Mouse (Mus musculus): ENCODE data around the gene Asb6. TPM values are rescaled to one million over a fixed set of nuclear protein-coding genes. Genes with fewer than 3 reads are reported as not detected.
A peak's percentile ranks its signal among the peaks of the same experiment; 100 is the strongest.

Gene Asb6
- total and polyA plus RNA-seq, 3 experiments: 7.8 to 13.6 (median 8.1) TPM

DNA sequence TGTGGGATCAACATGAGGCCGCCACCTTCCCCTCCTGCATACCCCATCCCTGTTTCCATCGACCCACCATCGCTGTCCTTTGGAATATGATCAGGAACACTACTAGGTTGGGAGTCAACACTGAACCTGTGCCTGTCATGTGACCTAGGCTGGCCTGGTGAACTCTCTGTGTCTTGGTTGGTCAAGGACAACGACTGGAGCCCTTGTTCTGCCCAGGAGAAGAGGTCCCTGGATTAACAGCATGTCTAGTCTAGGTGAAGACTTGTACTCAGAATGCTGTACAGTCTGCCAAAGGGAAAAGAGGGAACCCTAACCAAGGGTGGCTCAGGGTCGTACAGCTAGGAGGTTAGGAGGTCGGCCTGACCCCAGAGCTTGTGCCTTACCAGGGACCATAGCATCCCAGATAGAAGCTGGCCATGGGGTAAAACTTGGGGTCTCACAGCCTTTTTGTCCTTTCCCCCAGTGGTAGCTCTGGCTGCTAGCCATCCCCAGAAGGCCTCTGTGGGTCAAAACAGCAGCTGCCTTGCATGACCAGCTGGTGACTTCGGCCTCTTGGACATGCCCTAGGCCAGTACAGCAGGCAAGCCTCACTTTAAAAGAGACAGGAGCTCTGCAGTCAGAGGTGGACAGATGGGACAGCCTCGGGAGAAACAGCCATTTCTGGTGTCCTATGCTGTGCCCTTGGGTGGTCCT lies 56.7 kb downstream of the Asb6 start:
- TF ChIP-seq CTCF (IDR thresholded peaks at IDR 0.05) (no peak), POLR2A (IDR thresholded peaks at IDR 0.05; ENCODE audit: insufficient read depth, low read depth, low read length) (no peak), EP300 (IDR thresholded peaks at IDR 0.05; ENCODE audit: insufficient read depth, low read depth, low read length) (no peak)
- no peak overlapping the region for H3K9ac ChIP-seq (ENCODE audit: low read depth, low read length)
- WGBS: 63% methylated on average over 8 of the region's 8 CpGs
- no peaks in the 10 kb centered on the region for H3K79me2 ChIP-seq (replicated peaks; ENCODE audit: control insufficient read depth, insufficient read depth, low read length)
- peak overlapping the region; percentile 87 for H3K27ac ChIP-seq
- no peak for DNase-seq
- H3K27me3 ChIP-seq (ENCODE audit: control insufficient read depth, insufficient read depth, low read length): no peaks in the 10 kb centered on the region
- H3K36me3 ChIP-seq (ENCODE audit: control insufficient read depth, insufficient read depth, low read length): no peaks in the 10 kb centered on the region; the same call in 1 of the 2 replicates
- H3K4me3 ChIP-seq: no peak overlapping the region
- peaks cover 16% of the 10 kb centered on the region for H3K4me1 ChIP-seq (ENCODE audit: control insufficient read depth, insufficient read depth, low read length)
- intact Hi-C loops (cut with DNase I): loop anchor here (1.0 to 2.0 kb wide), 2 partner anchors 15 to 21 kb away; no protein-coding TSS in a partner anchor

Other genes starting within 250 kb of the Asb6 start
- gene Cstad, start 235.3 kb downstream of the Asb6 start, total RNA-seq (2021): 1 to 10 TPM in 1 of 2 experiments, under 1 TPM in 1; 0.73 to 1.0 TPM
- 0.32 and 0.76 TPM in 2 replicates for gene Cstad, start 235.3 kb downstream of the Asb6 start, polyA plus RNA-seq (2012; rRNA removed)
- 1 to 10 TPM in 1 of 2 experiments, under 1 TPM in 1; 0.52 to 1.3 TPM for gene 1700001O22Rik, start 26.7 kb downstream of the Asb6 start, total RNA-seq (2021)
- 0.73 and 1.1 TPM in 2 replicates for gene 1700001O22Rik, start 26.7 kb downstream of the Asb6 start, polyA plus RNA-seq (2012; rRNA removed)
- gene Ntmt1, start 22.5 kb downstream of the Asb6 start, total RNA-seq (2021): 10 to 100 TPM; 22.0 to 27.3 TPM
- gene Ntmt1, start 22.5 kb downstream of the Asb6 start, polyA plus RNA-seq (2012; rRNA removed): 27.4 and 30.2 TPM in 2 replicates
- under 1 TPM; 0.75 to 0.84 TPM for gene Prrx2, start 4.6 kb upstream of the Asb6 start, total RNA-seq (2021)
- 1.6 and 2.4 TPM in 2 replicates for gene Prrx2, start 4.6 kb upstream of the Asb6 start, polyA plus RNA-seq (2012; rRNA removed)
- 1 to 10 TPM; 2.5 to 2.8 TPM for gene Ptges, start 99.5 kb upstream of the Asb6 start, total RNA-seq (2021)
- gene Ptges, start 99.5 kb upstream of the Asb6 start, polyA plus RNA-seq (2012; rRNA removed): 4.8 and 6.6 TPM in 2 replicates
- 10 to 100 TPM; 23.9 to 26.4 TPM for gene Tor1b, start 122.6 kb upstream of the Asb6 start, total RNA-seq (2021)
- gene Tor1b, start 122.6 kb upstream of the Asb6 start, polyA plus RNA-seq (2012; rRNA removed): 17.1 and 28.6 TPM in 2 replicates
- gene Tor1a, start 137.6 kb upstream of the Asb6 start, total RNA-seq (2021): 10 to 100 TPM in 1 of 2 experiments, 1 to 10 TPM in 1; 9.6 to 10.4 TPM
- gene Tor1a, start 137.6 kb upstream of the Asb6 start, polyA plus RNA-seq (2012; rRNA removed): 11.3 and 14.3 TPM in 2 replicates
- gene BC005624, start 151.9 kb upstream of the Asb6 start, total RNA-seq (2021): 10 to 100 TPM; 20.6 to 21.7 TPM
- 14.7 and 25.0 TPM in 2 replicates for gene BC005624, start 151.9 kb upstream of the Asb6 start, polyA plus RNA-seq (2012; rRNA removed)
- 10 to 100 TPM; 50.8 to 55.0 TPM for gene Usp20, start 151.9 kb upstream of the Asb6 start, total RNA-seq (2021)
- gene Usp20, start 151.9 kb upstream of the Asb6 start, polyA plus RNA-seq (2012; rRNA removed): 43.9 and 51.7 TPM in 2 replicates

Data from heart, adult 2 months (tissue).